Mouse (Mus musculus): ENCODE measurements around the gene Hltf. TPM values are rescaled to one million over a fixed set of nuclear protein-coding genes. Genes with fewer than 3 reads are reported as not detected.

The Hltf gene
- polyA plus RNA-seq, 1 experiment, result 3.9 TPM

DNA sequence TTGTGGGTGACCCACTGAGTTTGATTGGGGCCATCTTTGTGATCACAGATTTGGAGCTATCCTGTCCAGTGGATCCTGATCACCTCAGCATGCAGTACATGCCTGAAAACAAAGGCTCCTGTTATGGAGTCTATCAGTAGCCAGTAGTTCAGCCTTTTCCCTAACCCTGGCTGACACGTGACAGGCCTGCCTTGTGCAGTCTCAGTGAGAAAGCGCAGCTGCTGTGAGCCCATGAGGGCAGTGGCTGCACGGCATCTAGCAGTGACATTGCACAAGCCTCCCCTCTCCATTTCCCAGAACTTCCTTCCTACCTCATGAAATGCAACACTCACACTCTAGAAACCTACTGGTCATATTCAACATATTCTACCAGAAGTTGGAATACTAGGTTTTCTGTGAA, 76.9 kb downstream of the Hltf start:
- no peak for DNase-seq (ENCODE audit: low read depth in 1 of 2, low spot score in 2 of 2)
- TF ChIP-seq POLR2A (IDR thresholded peaks at IDR 0.05; ENCODE audit: low read depth, low read length) (no peak), CTCF (IDR thresholded peaks at IDR 0.05; ENCODE audit: extremely low read depth, insufficient read depth, insufficient read length, insufficient replicate concordance) (no peak)
- Histone ChIP-seq H3K4me3 (ENCODE audit: extremely low read depth, insufficient read depth, insufficient read length) (no peak overlapping the region), H3K4me1 (ENCODE audit: control insufficient read depth, insufficient read depth, insufficient read length) (no peaks in the 10 kb centered on the region), H3K36me3 (ENCODE audit: control insufficient read depth, insufficient read depth, low read length) (peaks cover 9% of the 10 kb centered on the region), H3K27ac (ENCODE audit: insufficient read depth, low read length) (no peak overlapping the region), H3K27me3 (ENCODE audit: control insufficient read depth, insufficient read depth, low read length) (no peaks in the 10 kb centered on the region)
- WGBS, result 84% methylated on average over 3 of the region's 3 CpGs

DNA sequence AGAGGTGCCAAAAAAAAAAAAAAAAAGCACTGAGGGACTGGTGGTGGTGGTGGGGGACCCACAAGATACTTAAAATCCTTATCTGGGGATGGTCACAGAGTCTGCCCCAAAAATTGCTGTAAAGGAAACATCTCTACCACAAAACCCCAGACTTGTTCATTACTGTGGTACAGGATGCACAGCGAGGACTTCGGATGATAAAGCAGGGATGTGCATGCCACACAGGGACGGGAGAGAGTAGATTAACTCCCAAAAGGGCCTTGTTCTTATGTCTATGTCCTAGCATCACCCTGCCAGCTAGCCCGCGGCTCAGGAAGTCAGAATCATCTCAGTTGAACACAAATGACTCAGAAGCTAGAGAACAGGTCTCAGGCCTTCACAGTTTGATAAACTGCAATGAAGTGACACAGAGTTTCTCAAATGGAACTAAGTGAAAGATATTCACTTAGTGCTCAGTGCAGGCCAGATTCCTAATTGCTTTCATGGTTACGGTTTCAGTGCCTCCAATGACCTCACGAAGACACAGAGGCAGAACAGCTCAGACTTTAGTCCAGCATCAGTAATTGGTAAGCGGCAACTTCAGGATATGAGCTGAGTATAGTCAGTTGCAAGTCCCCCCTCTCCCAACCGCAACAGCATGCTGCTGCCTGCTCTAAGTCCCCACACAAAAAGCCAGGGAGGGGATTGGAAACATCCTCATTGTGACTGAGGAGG, 79.4 kb downstream of the Hltf start:
- no peak for TF ChIP-seq CTCF (IDR thresholded peaks at IDR 0.05; ENCODE audit: extremely low read depth, insufficient read depth, insufficient read length, insufficient replicate concordance)
- TF ChIP-seq POLR2A (IDR thresholded peaks at IDR 0.05; ENCODE audit: low read depth, low read length), result no peak
- 79% methylated on average over 9 of the region's 9 CpGs for WGBS
- H3K27ac ChIP-seq (ENCODE audit: insufficient read depth, low read length), result no peak overlapping the region
- no peak overlapping the region for H3K4me3 ChIP-seq (ENCODE audit: extremely low read depth, insufficient read depth, insufficient read length)
- H3K27me3 ChIP-seq (ENCODE audit: control insufficient read depth, insufficient read depth, low read length), result no peaks in the 10 kb centered on the region
- DNase-seq (ENCODE audit: low read depth in 1 of 2, low spot score in 2 of 2), result no peak
- peaks cover 9% of the 10 kb centered on the region for H3K36me3 ChIP-seq (ENCODE audit: control insufficient read depth, insufficient read depth, low read length)
- H3K4me1 ChIP-seq (ENCODE audit: control insufficient read depth, insufficient read depth, insufficient read length), result no peaks in the 10 kb centered on the region

DNA sequence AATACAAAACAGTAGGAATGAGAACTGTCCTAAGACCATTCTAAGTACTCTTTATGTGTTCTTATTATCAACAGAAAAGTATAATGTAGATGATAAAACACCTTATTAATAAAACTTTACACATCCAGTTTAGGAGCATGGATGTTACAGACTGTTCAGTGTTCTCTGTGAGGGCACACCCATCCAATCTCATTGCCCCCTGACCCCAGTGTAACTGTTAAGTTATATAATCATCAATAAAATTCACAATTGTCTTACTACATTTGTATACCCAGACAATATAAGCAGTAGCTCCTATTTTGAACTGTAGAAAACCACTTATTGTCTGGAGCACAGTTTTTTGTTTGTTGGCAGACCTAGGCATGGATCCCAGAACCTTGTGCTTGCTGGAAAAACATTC, 83.6 kb downstream of the Hltf start:
- peaks cover 12% of the 10 kb centered on the region for H3K36me3 ChIP-seq (ENCODE audit: control insufficient read depth, insufficient read depth, low read length)
- H3K27me3 ChIP-seq (ENCODE audit: control insufficient read depth, insufficient read depth, low read length), result no peaks in the 10 kb centered on the region
- H3K4me3 ChIP-seq (ENCODE audit: extremely low read depth, insufficient read depth, insufficient read length), result no peak overlapping the region
- H3K27ac ChIP-seq (ENCODE audit: insufficient read depth, low read length), result no peak overlapping the region
- no peaks in the 10 kb centered on the region for H3K4me1 ChIP-seq (ENCODE audit: control insufficient read depth, insufficient read depth, insufficient read length)
- TF ChIP-seq CTCF (IDR thresholded peaks at IDR 0.05; ENCODE audit: extremely low read depth, insufficient read depth, insufficient read length, insufficient replicate concordance) (no peak), POLR2A (IDR thresholded peaks at IDR 0.05; ENCODE audit: low read depth, low read length) (no peak)
- DNase-seq (ENCODE audit: low read depth in 1 of 2, low spot score in 2 of 2), result no peak

GRCm38 (mm10) chr3:20141679-20142078, 84.1 kb downstream of the Hltf start:
- TF ChIP-seq CTCF (IDR thresholded peaks at IDR 0.05; ENCODE audit: extremely low read depth, insufficient read depth, insufficient read length, insufficient replicate concordance) (no peak), POLR2A (IDR thresholded peaks at IDR 0.05; ENCODE audit: low read depth, low read length) (no peak)
- Histone ChIP-seq H3K36me3 (ENCODE audit: control insufficient read depth, insufficient read depth, low read length) (peaks cover 12% of the 10 kb centered on the region), H3K27ac (ENCODE audit: insufficient read depth, low read length) (no peak overlapping the region), H3K27me3 (ENCODE audit: control insufficient read depth, insufficient read depth, low read length) (no peaks in the 10 kb centered on the region), H3K4me1 (ENCODE audit: control insufficient read depth, insufficient read depth, insufficient read length) (no peaks in the 10 kb centered on the region), H3K4me3 (ENCODE audit: extremely low read depth, insufficient read depth, insufficient read length) (no peak overlapping the region)
- no peak for DNase-seq (ENCODE audit: low read depth in 1 of 2, low spot score in 2 of 2)
- 91% methylated on average over 1 of the region's 1 CpGs for WGBS

DNA sequence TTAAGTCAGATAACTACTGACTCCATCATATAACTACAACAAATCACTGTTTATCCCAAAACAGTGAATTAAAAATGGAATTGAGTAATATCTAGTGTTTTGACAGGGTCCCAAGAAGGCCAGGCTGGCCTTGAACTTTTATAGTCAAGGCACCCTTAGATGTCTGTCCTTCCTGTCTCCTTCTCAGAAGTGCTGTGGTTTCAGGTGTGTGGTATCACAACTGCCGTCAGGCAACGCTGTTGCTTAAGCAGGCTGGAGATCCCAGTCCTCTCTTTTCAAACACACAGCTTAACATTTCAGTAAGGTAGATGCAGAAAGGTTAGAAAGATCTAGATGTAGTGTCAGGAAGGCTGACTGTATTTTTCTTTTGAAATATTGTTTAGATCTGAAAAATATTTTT, 84.5 kb downstream of the Hltf start:
- H3K4me1 ChIP-seq (ENCODE audit: control insufficient read depth, insufficient read depth, insufficient read length), result no peaks in the 10 kb centered on the region
- H3K36me3 ChIP-seq (ENCODE audit: control insufficient read depth, insufficient read depth, low read length), result peaks cover 15% of the 10 kb centered on the region
- TF ChIP-seq CTCF (IDR thresholded peaks at IDR 0.05; ENCODE audit: extremely low read depth, insufficient read depth, insufficient read length, insufficient replicate concordance), result no peak
- TF ChIP-seq POLR2A (IDR thresholded peaks at IDR 0.05; ENCODE audit: low read depth, low read length), result no peak
- DNase-seq (ENCODE audit: low read depth in 1 of 2, low spot score in 2 of 2), result no peak
- no peak overlapping the region for H3K4me3 ChIP-seq (ENCODE audit: extremely low read depth, insufficient read depth, insufficient read length)
- WGBS, result 62% methylated on average over 2 of the region's 2 CpGs
- H3K27me3 ChIP-seq (ENCODE audit: control insufficient read depth, insufficient read depth, low read length), result no peaks in the 10 kb centered on the region
- H3K27ac ChIP-seq (ENCODE audit: insufficient read depth, low read length), result no peak overlapping the region

DNA sequence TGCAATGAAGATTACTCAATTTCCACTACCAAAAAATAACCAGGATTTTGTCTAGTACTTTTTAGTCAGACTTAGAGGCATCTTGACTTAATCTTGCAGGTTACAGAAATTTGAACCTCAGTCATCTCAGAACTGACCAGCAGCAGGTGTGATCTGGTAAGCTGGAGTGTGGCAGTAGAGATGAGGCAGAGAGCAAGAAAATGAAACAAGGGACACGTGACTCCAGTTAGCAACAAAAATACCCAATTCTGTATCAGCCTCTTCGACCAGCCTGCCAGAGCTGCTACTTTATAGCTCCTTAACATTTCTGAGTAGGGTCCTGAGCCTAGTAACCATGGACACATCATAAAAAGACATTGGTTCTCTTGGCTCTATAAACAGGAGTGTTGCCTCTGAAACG, 85.0 kb downstream of the Hltf start:
- Histone ChIP-seq H3K4me3 (ENCODE audit: extremely low read depth, insufficient read depth, insufficient read length) (no peak overlapping the region), H3K27ac (ENCODE audit: insufficient read depth, low read length) (no peak overlapping the region), H3K4me1 (ENCODE audit: control insufficient read depth, insufficient read depth, insufficient read length) (no peaks in the 10 kb centered on the region), H3K36me3 (ENCODE audit: control insufficient read depth, insufficient read depth, low read length) (peaks cover 15% of the 10 kb centered on the region), H3K27me3 (ENCODE audit: control insufficient read depth, insufficient read depth, low read length) (no peaks in the 10 kb centered on the region)
- DNase-seq (ENCODE audit: low read depth in 1 of 2, low spot score in 2 of 2), result no peak
- WGBS, result 69% methylated on average over 3 of the region's 3 CpGs
- no peak for TF ChIP-seq CTCF (IDR thresholded peaks at IDR 0.05; ENCODE audit: extremely low read depth, insufficient read depth, insufficient read length, insufficient replicate concordance)
- no peak for TF ChIP-seq POLR2A (IDR thresholded peaks at IDR 0.05; ENCODE audit: low read depth, low read length)

DNA sequence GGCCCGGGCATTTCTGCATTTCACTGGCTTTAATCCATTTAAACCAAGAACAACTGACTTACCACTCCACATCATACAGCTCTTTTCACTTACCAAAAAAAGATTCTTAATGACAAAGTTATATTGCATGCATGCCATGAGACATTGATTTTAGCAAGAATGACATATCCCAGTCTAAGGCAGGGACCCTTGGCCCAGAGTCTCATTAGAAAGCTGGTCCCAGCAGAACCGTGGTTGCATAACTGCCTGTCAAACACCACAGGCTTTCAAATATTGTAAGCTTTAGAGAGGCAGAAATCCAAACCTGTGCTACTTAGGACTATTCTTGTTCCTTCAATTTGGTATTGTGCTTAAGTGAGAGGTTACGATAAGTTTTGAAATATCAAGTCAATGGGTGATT, 86.1 kb downstream of the Hltf start:
- H3K4me3 ChIP-seq (ENCODE audit: extremely low read depth, insufficient read depth, insufficient read length), result no peak overlapping the region
- H3K4me1 ChIP-seq (ENCODE audit: control insufficient read depth, insufficient read depth, insufficient read length), result no peaks in the 10 kb centered on the region
- no peaks in the 10 kb centered on the region for H3K27me3 ChIP-seq (ENCODE audit: control insufficient read depth, insufficient read depth, low read length)
- peaks cover 13% of the 10 kb centered on the region for H3K36me3 ChIP-seq (ENCODE audit: control insufficient read depth, insufficient read depth, low read length)
- 95% methylated on average over 3 of the region's 3 CpGs for WGBS
- DNase-seq (ENCODE audit: low read depth in 1 of 2, low spot score in 2 of 2), result no peak
- TF ChIP-seq CTCF (IDR thresholded peaks at IDR 0.05; ENCODE audit: extremely low read depth, insufficient read depth, insufficient read length, insufficient replicate concordance), result no peak
- no peak for TF ChIP-seq POLR2A (IDR thresholded peaks at IDR 0.05; ENCODE audit: low read depth, low read length)
- no peak overlapping the region for H3K27ac ChIP-seq (ENCODE audit: insufficient read depth, low read length)
